Mouse (Mus musculus) stomach, postnatal 0 days (tissue): ENCODE results near the gene Ccdc102a. TPM values are rescaled to one million over a fixed set of nuclear protein-coding genes. Genes with fewer than 3 reads are reported as not detected.
A peak's percentile ranks its signal among the peaks of the same experiment; 100 is the strongest.

Source experiments
- ATAC-seq: fragments of 200-750 bp; cut with Nextera tagmentation; 2 replicates; pipeline ENCODE4 v1.8.0; 2017; ENCODE audit not compliant: low FRiP score, low TSS enrichment
- DNase-seq: peaks from one replicate; pipeline ENCODE4 v3.0.0-alpha.2; 2016; ENCODE audit warnings: low spot score
- H3K27ac ChIP-seq: fragments of 300-500 bp; sonication (generic); replicated peaks from 2 replicates; pipeline ENCODE4 v1.5.1; 2014; ENCODE audit warnings: mild to moderate bottlenecking, control low read depth
- H3K27me3 ChIP-seq: fragments of 300-500 bp; sonication (generic); 2 replicates; pipeline ENCODE4 v1.6.1; 2014; ENCODE audit warnings: low read length; ENCODE audit not compliant: control insufficient read depth, insufficient read depth
- H3K36me3 ChIP-seq: fragments of 300-500 bp; sonication (generic); 2 replicates; pipeline ENCODE4 v1.6.1; 2014; ENCODE audit warnings: low read length, mixed read lengths; ENCODE audit not compliant: control insufficient read depth, insufficient read depth
- H3K4me1 ChIP-seq: fragments of 300-500 bp; sonication (generic); replicated peaks from 2 replicates; pipeline ENCODE4 v1.6.1; 2014; ENCODE audit warnings: antibody characterized with exemption; ENCODE audit not compliant: control insufficient read depth, insufficient read depth
- H3K4me2 ChIP-seq: fragments of 300-500 bp; sonication (generic); replicated peaks from 2 replicates; pipeline ENCODE4 v1.6.1; 2014; ENCODE audit warnings: low read depth, mild to moderate bottlenecking, control low read depth, moderate library complexity
- H3K4me3 ChIP-seq: fragments of 300-500 bp; sonication (generic); 2 replicates; pipeline ENCODE4 v1.5.1; 2014; ENCODE audit warnings: low read depth, low read length, control low read depth
- H3K9ac ChIP-seq: fragments of 300-500 bp; sonication (generic); 2 replicates; pipeline ENCODE4 v1.6.1; 2014; ENCODE audit warnings: mild to moderate bottlenecking, low read length, control low read depth, mixed read lengths
- H3K9me3 ChIP-seq: fragments of 300-500 bp; sonication (generic); 2 replicates; pipeline ENCODE4 v1.6.1; 2016; ENCODE audit warnings: low read length; ENCODE audit not compliant: control insufficient read depth
- CTCF ChIP-seq: IDR thresholded peaks from 2 replicates; pipeline ENCODE4 v1.5.1; 2016; ENCODE audit warnings: antibody characterized with exemption, low read depth, mild to moderate bottlenecking, moderate library complexity
- EP300 ChIP-seq: optimal IDR thresholded peaks from 2 replicates; pipeline ENCODE3; 2016; ENCODE audit warnings: antibody characterized with exemption
- WGBS: fragments of 180-500 bp; shearing (Covaris S2); extraction: QIAGEN DNeasy Blood & Tissue Kit; methylation state at CpG from one replicate; pipeline ENCODE4 v1.1.7; 2014; 5-methylcytosine and 5-hydroxymethylcytosine counted together
- polyA plus RNA-seq: library from polyadenylated mRNA; unstranded; fragments of >200 nt; fragmentation: Nextera tagmentation; extraction: Ambion mirVana; gene quantifications from 2 replicates; pipeline ENCODE4 v1.2.1, GENCODE M21; 2015

Gene Ccdc102a
- polyA plus RNA-seq, 1 experiment from 2014 or later, result 12.7 TPM

DNA sequence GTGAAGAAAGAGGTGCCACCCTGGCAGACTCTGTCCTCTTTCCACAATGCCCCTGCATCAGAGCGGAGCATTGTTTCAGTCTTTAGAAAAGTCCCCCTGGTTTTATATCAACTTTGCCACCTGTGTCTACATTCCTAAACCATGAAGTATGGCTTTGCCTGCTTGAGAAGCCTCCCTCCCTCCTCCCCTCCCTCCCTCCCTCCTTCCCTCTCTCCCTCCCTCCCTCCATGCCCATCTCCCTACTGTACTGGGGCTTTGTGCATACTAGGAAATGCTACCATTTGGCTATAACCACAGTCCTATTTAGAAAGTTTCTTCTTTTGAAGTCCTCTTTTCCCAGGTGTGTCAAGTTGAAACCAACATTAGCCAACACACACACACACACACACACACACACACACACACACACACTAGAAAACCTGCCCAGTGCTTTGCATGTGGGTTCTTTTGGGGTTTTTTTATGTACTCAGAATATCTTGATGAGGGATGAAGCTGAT, 38.2 kb upstream of the Ccdc102a start:
- peak; percentile 50 for ATAC-seq
- 18% methylated on average over 1 of the region's 1 CpGs for WGBS
- 0 out of 2 replicates have a peak, but pooled peaks cover 3% of the 10 kb centered on the region for H3K4me1 ChIP-seq
- H3K4me2 ChIP-seq, result no peak overlapping the region
- H3K36me3 ChIP-seq, result no peaks in the 10 kb centered on the region
- no peaks in the 10 kb centered on the region for H3K27me3 ChIP-seq
- no peak for TF ChIP-seq CTCF
- no peak for TF ChIP-seq EP300
- peak; percentile 57 for DNase-seq
- H3K4me3 ChIP-seq, result no peak overlapping the region
- H3K9me3 ChIP-seq, result no peaks in the 10 kb centered on the region
- H3K9ac ChIP-seq, result no peak overlapping the region
- 0 out of 2 replicates have a peak overlapping the region, but pooled peaks have one; percentile 30 for H3K27ac ChIP-seq

DNA sequence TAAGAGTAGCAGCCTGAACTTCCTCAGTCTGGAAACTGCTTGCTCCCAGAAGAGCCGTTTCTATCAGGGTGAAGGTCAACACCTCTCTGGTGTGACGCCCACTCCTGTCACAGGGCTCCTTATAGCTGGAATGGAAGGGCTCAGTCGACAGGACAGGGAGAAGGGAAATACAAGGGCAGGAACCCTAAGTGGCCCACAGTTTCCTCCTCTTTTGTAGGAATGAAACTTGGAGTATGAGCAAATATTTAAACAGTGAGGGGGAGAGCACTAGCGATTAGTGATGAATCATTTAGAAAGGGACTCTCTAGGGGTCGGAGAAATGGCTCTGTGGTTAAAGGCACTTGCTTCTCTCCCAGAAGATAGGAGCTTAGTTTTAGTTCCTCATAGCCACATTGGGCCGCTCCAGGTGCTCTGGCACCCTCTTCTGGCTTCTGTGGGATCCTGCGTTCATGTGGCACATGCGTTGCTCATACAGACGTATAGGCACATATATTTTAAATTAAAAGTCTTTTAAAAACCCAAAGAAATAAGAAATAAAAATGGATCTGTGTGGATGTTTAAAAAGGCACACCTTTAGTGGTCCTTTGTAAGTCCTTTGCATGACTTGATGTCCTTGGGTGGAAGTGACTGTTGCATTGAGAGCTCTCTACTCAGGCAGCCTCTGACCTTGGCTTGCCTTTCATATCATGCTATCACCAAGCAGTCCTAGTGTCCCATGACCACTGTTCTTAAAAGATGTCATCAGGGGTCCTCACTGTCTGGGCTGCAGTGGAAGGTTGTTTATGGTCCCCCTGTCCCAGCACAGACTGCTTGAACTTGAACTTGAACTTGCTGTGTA, 37.2 kb upstream of the Ccdc102a start:
- Histone ChIP-seq H3K9me3 (no peaks in the 10 kb centered on the region), H3K9ac (no peak overlapping the region; the same call in 1 of the 2 replicates), H3K36me3 (no peaks in the 10 kb centered on the region), H3K27ac (peak overlapping the region; percentile 69), H3K4me1 (0 out of 2 replicates have a peak, but pooled peaks cover 3% of the 10 kb centered on the region), H3K4me3 (no peak overlapping the region), H3K4me2 (no peak overlapping the region), H3K27me3 (no peaks in the 10 kb centered on the region)
- peak; percentile 82 for DNase-seq
- 13% methylated on average over 9 of the region's 9 CpGs for WGBS
- peak; percentile 86 for ATAC-seq
- TF ChIP-seq EP300 (no peak), CTCF (peak; percentile 81)

DNA sequence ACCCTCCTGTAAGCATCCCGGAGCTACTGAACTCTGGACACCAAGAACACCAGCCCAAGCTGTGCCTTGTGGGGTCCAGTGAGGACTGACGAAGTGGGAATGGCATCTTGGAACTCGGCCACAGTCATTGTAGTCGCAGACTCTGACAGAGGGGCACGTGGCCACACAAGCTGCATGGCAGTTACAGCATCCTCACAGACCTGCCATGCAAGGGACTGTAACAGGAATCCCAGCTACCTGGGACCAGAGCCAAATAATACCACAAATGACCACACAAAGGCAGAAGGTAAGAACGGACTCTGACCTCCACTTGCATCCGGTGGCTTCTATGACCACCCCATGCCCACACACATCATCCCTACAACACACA, 36.5 kb upstream of the Ccdc102a start:
- ATAC-seq (peak; percentile 66), DNase-seq (peak; percentile 76)
- Histone ChIP-seq H3K27ac (peak overlapping the region; percentile 45; the same call in 1 of the 2 replicates), H3K4me2 (no peak overlapping the region), H3K9ac (no peak overlapping the region; the same call in 1 of the 2 replicates), H3K4me1 (0 out of 2 replicates have a peak, but pooled peaks cover 3% of the 10 kb centered on the region), H3K9me3 (no peaks in the 10 kb centered on the region), H3K36me3 (no peaks in the 10 kb centered on the region), H3K27me3 (no peaks in the 10 kb centered on the region), H3K4me3 (no peak overlapping the region)
- TF ChIP-seq EP300, result no peak
- TF ChIP-seq CTCF, result no peak
- WGBS, result 41% methylated on average over 7 of the region's 7 CpGs

DNA sequence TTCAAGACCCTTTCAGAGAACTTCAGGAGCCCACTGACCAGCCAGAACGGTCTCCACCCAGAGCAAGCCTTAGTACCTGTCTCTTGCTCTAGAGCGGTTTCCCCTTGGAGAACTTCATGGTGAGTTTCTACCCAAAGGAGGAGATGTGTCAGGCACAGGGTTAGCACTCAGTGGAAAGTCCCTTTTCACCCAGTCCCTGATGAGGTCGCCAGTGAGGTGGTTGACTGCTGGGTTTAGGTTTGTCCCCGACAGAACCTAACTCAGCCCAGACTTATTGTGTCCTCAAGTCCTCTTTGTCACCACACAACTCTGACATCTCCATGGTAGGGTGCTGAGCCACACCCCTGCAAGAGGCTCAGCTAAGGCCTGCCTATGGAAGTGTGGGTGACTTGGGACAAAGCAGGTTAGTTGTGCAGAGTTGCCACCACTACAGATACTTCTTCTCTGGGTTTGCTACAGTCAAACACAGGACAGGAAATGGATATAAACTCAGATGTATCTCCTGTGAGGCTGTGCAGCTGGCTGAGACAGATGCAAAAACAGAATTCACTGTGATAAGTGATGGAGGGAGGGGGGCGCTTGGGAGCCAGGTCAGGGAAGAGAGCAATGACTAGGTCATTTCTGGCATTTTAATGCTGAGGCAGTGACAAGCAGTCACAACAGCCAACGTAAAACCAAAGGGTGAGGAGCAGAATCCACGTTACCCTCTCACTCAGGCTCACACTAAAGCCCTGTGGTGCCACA, 35.9 kb upstream of the Ccdc102a start:
- no peaks in the 10 kb centered on the region for H3K36me3 ChIP-seq
- TF ChIP-seq EP300 (no peak), CTCF (0 out of 2 replicates have a peak, but pooled peaks have one; percentile 3)
- H3K27me3 ChIP-seq, result no peaks in the 10 kb centered on the region
- no peak for DNase-seq
- 54% methylated on average over 7 of the region's 7 CpGs for WGBS
- no peak overlapping the region for H3K4me2 ChIP-seq
- H3K27ac ChIP-seq, result no peak overlapping the region
- H3K4me1 ChIP-seq, result 0 out of 2 replicates have a peak, but pooled peaks cover 3% of the 10 kb centered on the region
- H3K4me3 ChIP-seq, result no peak overlapping the region
- no peak for ATAC-seq
- H3K9ac ChIP-seq, result no peak overlapping the region
- H3K9me3 ChIP-seq, result no peaks in the 10 kb centered on the region

DNA sequence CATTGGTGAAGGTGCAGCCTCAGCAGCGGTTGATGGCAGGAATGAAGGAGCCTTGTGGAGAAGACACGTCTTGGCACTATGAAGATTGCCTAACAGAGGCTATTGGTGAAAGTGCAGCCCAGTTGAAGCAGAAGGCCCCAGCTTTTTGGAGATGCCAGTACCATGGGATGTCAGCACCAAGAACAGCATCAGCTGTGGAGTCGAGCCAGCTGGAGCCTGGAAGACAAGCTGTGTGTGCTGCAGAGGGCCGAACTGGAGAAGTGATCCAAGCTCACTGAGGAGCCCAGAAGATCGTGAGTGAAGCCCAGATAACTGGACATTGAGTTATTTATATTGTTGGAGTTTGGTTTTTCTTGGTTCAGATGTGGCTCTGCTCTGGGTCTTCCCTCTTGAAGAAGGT, 34.2 kb upstream of the Ccdc102a start:
- Histone ChIP-seq H3K36me3 (no peaks in the 10 kb centered on the region), H3K4me3 (no peak overlapping the region), H3K9ac (no peak overlapping the region), H3K4me1 (0 out of 2 replicates have a peak, but pooled peaks cover 3% of the 10 kb centered on the region), H3K27ac (no peak overlapping the region), H3K27me3 (no peaks in the 10 kb centered on the region), H3K9me3 (no peaks in the 10 kb centered on the region), H3K4me2 (no peak overlapping the region)
- 70% methylated on average over 5 of the region's 5 CpGs for WGBS
- ATAC-seq (no peak), DNase-seq (no peak)
- no peak for TF ChIP-seq CTCF
- TF ChIP-seq EP300, result no peak
